Mouse (Mus musculus) frontal cortex, adult 2 months (tissue): ENCODE results near the gene Kif5a. TPM values are rescaled to one million over a fixed set of nuclear protein-coding genes. Genes with fewer than 3 reads are reported as not detected.
A peak's percentile ranks its signal among the peaks of the same experiment; 100 is the strongest.

ENCODE experiments used
- DNase-seq, 2 experiments: peaks; one replicate each; pipeline ENCODE4 v3.0.0; 2022; ENCODE audit warnings: low spot score in 1 of 2; ENCODE audit errors: extremely low spot score in 1 of 2
- polyA plus RNA-seq: library from polyadenylated mRNA; depleted of rRNA; stranded (reverse); fragments of >200 nt; gene quantifications from 2 replicates; pipeline ENCODE4 v1.2.3, GENCODE M21; 2012; rRNA removed

Kif5a gene
- polyA plus RNA-seq, 1 experiment: 907 TPM

- peak in 1 of 2 experiments; percentile 70 for DNase-seq
Measured at GRCm38 (mm10) chr10:127179871-127180694, 83.1 kb downstream of the Kif5a start, which contains the start of gene Slc26a10. Slc26a10 (minus strand) TSS chr10:127180645.

- no peak for DNase-seq
Measured at GRCm38 (mm10) chr10:127178286-127179027, 84.7 kb downstream of the Kif5a start.

GRCm38 (mm10) chr10:127177719-127178118 is 85.4 kb downstream of the Kif5a start:
- DNase-seq: peak in 1 of 2 experiments; percentile 91

GRCm38 (mm10) chr10:127177235-127177634 is 85.9 kb downstream of the Kif5a start:
- DNase-seq: no peak

GRCm38 (mm10) chr10:127176756-127177155 is 86.4 kb downstream of the Kif5a start:
- no peak for DNase-seq

- DNase-seq: no peak
Measured at GRCm38 (mm10) chr10:127176228-127176627, 86.9 kb downstream of the Kif5a start.

Other genes with a start within 250 kb of the Kif5a start
- gene Tsfm, start 232.5 kb downstream of the Kif5a start, polyA plus RNA-seq: 31.8 and 35.2 TPM in 2 replicates
- 13.9 and 14.0 TPM in 2 replicates for gene Mettl1, start 221.9 kb downstream of the Kif5a start, polyA plus RNA-seq
- gene Eef1akmt3, start 221.8 kb downstream of the Kif5a start, polyA plus RNA-seq: 0.18 and 0.27 TPM in 2 replicates
- gene Cyp27b1, start 215.1 kb downstream of the Kif5a start, polyA plus RNA-seq: 0.70 and 1.0 TPM in 2 replicates
- gene March9, start 203.2 kb downstream of the Kif5a start, polyA plus RNA-seq: 13.2 and 14.4 TPM in 2 replicates
- gene Cdk4, start 199.8 kb downstream of the Kif5a start, polyA plus RNA-seq: 154 and 167 TPM in 2 replicates
- 89.9 and 91.7 TPM in 2 replicates for gene Tspan31, start 193.1 kb downstream of the Kif5a start, polyA plus RNA-seq
- gene Agap2, start 188.1 kb downstream of the Kif5a start, polyA plus RNA-seq: 450 and 465 TPM in 2 replicates
- gene Os9, start 142.2 kb downstream of the Kif5a start, polyA plus RNA-seq: 106 and 108 TPM in 2 replicates
- gene B4galnt1, start 98.1 kb downstream of the Kif5a start, polyA plus RNA-seq: 112 and 132 TPM in 2 replicates
- 5.5 and 6.6 TPM in 2 replicates for gene Slc26a10, start 82.7 kb downstream of the Kif5a start, polyA plus RNA-seq
- gene Arhgef25, start 73.3 kb downstream of the Kif5a start, polyA plus RNA-seq: 184 and 198 TPM in 2 replicates
- 375 and 413 TPM in 2 replicates for gene Dtx3, start 67.6 kb downstream of the Kif5a start, polyA plus RNA-seq
- 97.3 and 97.4 TPM in 2 replicates for gene Pip4k2c, start 51.8 kb downstream of the Kif5a start, polyA plus RNA-seq
- 285 and 313 TPM in 2 replicates for gene Dctn2, start 3.0 kb upstream of the Kif5a start, polyA plus RNA-seq
- gene Mbd6, start 25.7 kb upstream of the Kif5a start, polyA plus RNA-seq: 50.0 and 51.5 TPM in 2 replicates
- gene Mars, start 48.4 kb upstream of the Kif5a start, polyA plus RNA-seq: 63.1 and 81.8 TPM in 2 replicates
- gene Arhgap9, start 58.6 kb upstream of the Kif5a start, polyA plus RNA-seq: 1.1 and 1.3 TPM in 2 replicates
- gene Gli1, start 78.6 kb upstream of the Kif5a start, polyA plus RNA-seq: 2.0 and 3.2 TPM in 2 replicates
- 0.10 and 0.13 TPM in 2 replicates for gene Inhbe, start 91.1 kb upstream of the Kif5a start, polyA plus RNA-seq
- gene Inhbc, start 107.1 kb upstream of the Kif5a start, polyA plus RNA-seq: not detected in 2 replicates
- 179 and 210 TPM in 2 replicates for gene R3hdm2, start 117.0 kb upstream of the Kif5a start, polyA plus RNA-seq
- gene Stac3, start 238.3 kb upstream of the Kif5a start, polyA plus RNA-seq: 8.8 and 9.8 TPM in 2 replicates